Mouse (Mus musculus): ENCODE measurements around the gene Sorcs3. TPM values are rescaled to one million over a fixed set of nuclear protein-coding genes. Genes with fewer than 3 reads are reported as not detected.

The Sorcs3 gene
- total RNA-seq, 2 experiments from 2014 or later: 33.0 TPM

- DNase-seq: no peak
Observed at GRCm38 (mm10) chr19:48533582-48533981, 327.8 kb downstream of the Sorcs3 start.

DNA sequence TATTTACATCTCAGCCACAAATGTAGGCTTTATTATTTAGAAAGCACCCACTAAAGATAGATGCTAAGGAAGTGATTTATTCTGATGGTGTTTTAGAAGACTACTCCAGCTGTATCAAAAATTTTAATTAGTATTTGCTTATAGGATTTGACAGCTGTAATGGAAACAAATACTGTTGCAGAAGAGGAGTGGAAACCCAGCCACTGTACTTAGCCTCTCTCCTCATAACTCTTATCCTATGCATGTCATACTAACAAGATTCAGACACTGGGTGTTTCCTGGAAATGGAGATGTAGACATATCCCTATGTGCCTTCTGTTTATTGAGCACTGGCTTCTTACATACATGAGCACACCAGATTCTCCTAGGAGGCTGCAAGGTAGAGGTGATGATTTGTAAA, 338.5 kb downstream of the Sorcs3 start:
- DNase-seq: no peak

- no peak for DNase-seq
Observed at GRCm38 (mm10) chr19:48545421-48546132, 339.8 kb downstream of the Sorcs3 start.

GRCm38 (mm10) chr19:48546133-48546448, 340.3 kb downstream of the Sorcs3 start:
- DNase-seq: peak; percentile 35

- DNase-seq: no peak
Observed at GRCm38 (mm10) chr19:48548143-48548881, 342.5 kb downstream of the Sorcs3 start.

- DNase-seq: no peak
Observed at GRCm38 (mm10) chr19:48559432-48559831, 353.6 kb downstream of the Sorcs3 start.

DNA sequence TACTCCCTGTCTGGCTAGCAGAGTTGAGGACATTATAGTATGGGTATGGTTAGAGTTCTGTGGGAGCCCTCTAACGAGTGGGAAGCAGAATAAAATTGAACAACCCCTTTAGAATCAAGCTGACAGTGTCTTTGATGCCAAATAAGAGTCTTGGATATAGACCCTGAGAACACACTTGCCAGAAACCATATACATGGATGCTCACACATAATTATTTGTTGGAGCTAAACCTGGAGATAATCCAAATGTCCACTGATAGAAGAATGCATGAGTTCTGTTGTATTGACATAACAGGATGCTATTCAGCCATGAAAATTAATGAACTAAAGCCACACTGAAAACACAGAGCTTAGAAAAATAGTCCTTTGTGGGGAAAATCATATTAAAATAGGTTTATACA, 369.9 kb downstream of the Sorcs3 start:
- no peak for DNase-seq

- DNase-seq: no peak
Observed at GRCm38 (mm10) chr19:48577169-48577568, 371.3 kb downstream of the Sorcs3 start.

DNA sequence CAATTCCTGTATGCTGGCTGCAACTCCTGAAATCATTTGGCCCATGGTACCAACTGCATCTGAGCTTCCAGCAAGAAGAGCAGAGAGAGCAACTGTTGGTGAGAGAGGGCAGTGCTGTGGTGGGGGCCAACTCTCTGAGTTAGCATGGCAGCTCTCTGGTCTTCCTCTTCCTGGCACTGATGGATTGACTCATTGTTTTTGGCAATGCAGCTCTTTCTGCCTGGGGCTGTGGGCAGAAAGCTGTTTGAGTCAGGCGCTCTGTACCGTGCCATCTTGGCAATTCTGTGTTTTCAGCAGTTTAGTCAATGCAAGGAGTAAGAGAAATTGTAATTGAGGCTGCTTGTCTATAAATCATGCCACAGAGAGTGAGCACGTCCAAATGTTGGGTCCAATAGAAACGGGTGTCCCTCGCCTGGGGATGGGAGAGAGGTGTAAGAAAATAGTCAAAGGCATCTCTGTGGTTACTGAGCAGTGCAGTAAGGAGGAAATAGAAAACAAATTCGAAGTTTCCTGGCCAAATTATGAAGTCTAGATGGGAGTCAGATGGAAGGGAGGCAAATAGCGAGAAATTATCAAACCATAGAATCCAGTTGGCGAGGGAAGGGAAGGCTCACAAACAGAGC, 379.2 kb downstream of the Sorcs3 start:
- DNase-seq: peak; percentile 42 to 49

GRCm38 (mm10) chr19:48616951-48617350, 411.1 kb downstream of the Sorcs3 start:
- no peak for DNase-seq

DNA sequence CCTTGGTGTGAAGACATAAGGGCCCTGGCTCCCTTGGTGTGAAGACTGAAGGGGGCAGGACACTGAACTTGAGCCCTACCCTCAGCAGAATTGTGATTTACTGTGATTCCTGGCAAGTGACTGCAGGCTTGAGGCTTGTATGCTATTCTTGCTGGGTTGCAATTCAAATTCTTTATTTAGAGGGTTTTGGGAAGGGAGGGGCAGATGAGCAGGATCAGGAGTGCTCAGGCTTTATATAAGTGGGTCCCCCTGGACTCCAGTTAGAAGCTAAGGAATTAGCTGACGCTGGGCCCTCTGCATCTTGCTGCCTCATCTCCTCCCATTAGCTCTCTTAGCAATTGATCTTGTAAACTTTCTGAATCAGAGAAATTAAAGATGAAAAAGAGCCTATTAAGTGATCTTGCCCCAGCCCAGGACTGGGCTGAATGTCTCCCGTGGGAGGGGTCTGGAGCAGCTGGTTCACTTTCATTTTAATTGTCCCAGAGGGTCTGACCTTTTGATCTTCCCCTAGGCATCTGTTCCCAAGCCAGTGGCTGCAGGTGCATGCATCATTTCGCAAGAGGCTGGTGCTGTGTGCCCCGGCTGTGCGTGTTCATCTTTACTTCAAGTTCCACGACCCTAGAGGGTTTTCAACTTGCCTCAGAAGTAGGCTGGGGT, 425.0 kb downstream of the Sorcs3 start:
- DNase-seq: no peak

DNA sequence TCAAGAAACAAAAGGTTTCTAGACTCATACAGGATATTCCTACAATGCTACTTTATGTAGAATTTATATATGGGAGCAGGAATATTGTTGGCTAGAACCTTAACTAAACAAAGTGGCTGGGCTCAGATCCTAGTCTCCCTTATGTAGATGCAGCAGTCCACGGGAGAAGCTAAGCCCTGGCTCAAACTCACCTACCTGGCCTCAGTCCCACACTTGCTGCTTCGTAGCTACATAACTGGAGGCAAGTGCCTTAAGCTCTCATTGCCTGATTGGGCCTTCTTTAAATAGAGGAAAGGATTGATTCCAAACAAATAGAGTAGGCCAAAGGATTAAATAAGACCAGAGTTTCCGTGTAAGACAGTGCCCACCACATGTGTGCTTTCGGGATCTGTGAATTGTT, 436.7 kb downstream of the Sorcs3 start:
- DNase-seq: no peak

- DNase-seq: no peak
Observed at GRCm38 (mm10) chr19:48649941-48650340, 444.1 kb downstream of the Sorcs3 start.

DNA sequence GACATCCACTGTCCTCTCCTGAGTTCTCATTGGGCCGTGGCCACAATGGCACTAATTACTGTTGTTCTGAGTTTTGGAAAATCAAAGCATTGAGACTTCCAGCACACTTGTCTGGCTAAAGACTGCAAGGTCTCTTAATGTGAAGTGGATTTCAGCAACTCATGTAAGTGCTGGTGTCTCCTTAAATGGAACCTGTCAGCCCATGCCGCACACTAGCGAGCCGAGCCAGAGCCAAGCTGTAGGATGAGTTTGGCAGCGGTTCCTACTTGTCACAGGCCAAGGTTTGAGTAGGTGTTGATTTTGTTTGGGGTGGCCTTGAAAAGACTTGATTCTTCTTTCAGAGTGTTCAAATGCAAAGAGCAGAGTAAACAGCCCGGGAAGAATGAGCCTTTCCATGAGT, 445.8 kb downstream of the Sorcs3 start:
- DNase-seq: no peak

GRCm38 (mm10) chr19:48660201-48660600, 454.4 kb downstream of the Sorcs3 start:
- no peak for DNase-seq

GRCm38 (mm10) chr19:48679896-48680295, 474.1 kb downstream of the Sorcs3 start:
- DNase-seq: no peak

- peak in 1 of 2 experiments; percentile 10 for DNase-seq
Observed at GRCm38 (mm10) chr19:48682485-48682884, 476.7 kb downstream of the Sorcs3 start.

DNA sequence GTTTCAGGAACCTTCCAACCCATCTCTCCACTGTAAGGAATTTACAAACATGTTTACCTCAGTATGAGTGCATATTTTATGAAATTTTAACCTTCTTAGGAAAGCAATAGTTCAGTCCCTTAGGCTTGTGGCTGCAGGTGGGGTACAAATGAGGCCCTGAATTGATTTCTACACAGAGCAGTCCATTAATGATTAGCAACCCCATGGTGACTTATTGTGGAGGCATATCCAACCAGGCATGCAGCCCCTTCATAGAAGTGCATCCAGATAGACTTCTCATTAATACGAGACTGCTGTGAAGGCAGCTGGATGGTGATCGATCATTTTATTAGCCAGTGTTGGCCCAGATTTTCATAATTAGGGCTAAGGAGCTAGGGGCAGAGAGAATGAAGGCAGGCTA, 480.5 kb downstream of the Sorcs3 start:
- no peak for DNase-seq

- no peak for DNase-seq
Observed at GRCm38 (mm10) chr19:48700111-48700658, 494.4 kb downstream of the Sorcs3 start.

GRCm38 (mm10) chr19:48703763-48704162, 497.9 kb downstream of the Sorcs3 start:
- no peak for DNase-seq

DNA sequence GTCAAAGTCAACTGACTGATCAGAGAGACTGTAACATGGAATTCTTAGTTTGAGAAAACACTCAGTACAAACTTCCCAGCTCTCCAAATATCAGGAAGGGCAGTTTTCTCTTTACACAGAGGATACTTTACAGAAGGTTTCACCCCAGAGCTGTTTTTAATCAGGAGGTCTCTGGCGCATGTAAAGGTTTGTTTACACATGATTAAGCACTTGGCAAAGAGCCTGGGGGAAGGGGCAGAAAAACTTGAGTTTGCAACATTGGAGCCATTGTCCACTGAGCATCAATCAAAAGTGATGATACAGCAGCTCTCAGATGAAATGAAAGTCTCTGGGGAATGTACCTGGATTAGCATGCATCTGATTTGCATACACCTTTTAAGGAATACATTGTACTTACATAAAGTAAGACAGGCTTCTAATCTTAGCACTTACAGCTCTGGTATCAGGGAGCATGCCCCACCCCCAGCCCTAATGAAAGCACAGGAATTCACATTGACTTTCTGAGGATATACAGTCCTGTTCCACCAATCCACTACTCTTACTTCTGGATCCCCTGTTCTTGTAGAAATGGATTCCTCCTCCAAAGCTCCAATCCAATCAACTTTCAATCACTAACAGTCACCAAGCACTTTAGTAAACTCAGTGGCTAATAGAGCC, 500.6 kb downstream of the Sorcs3 start:
- DNase-seq: no peak

DNA sequence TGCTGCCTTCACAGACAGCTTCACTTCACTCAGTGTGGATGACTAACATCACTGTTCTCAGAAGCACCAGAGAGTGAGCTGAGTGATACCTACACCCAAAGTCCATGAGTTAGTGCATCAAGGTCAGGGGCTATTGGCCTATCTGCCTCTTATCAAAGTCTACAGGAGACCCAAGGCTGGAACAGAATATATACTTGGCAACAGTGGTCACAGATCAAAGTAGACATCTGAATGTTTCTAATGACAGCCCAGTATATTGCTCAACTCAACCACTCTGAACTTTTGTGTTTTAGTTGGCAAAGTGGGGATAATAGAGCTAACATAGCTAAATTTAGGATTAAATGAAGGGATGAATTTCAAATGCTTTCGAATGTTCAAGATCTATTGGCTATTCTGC, 501.1 kb downstream of the Sorcs3 start:
- DNase-seq: no peak
